Mouse (Mus musculus) midbrain, embryonic 13.5 days (tissue): Measurements from ENCODE around the gene Edem2. TPM values are rescaled to one million over a fixed set of nuclear protein-coding genes. Genes with fewer than 3 reads are reported as not detected.

Experiments
- ATAC-seq: fragments of 200-750 bp; cut with Nextera tagmentation; 2 replicates; pipeline ENCODE4 v1.8.0; 2017; ENCODE audit warnings: mild to moderate bottlenecking, moderate TSS enrichment, moderate library complexity
- H3K27ac ChIP-seq: fragments of 300-500 bp; sonication (generic); 2 replicates; pipeline ENCODE4 v1.5.1; 2015; ENCODE audit warnings: inconsistent platforms, mild to moderate bottlenecking, moderate library complexity
- H3K27me3 ChIP-seq: fragments of 300-500 bp; sonication (generic); 2 replicates; pipeline ENCODE4 v1.6.1; 2015; ENCODE audit warnings: mild to moderate bottlenecking, inconsistent platforms
- H3K36me3 ChIP-seq: fragments of 300-500 bp; sonication (generic); 2 replicates; pipeline ENCODE4 v1.6.1; 2015; ENCODE audit warnings: mild to moderate bottlenecking, inconsistent platforms
- H3K4me1 ChIP-seq: fragments of 300-500 bp; sonication (generic); replicated peaks from 2 replicates; pipeline ENCODE4 v1.6.1; 2015; ENCODE audit warnings: inconsistent platforms
- H3K4me2 ChIP-seq: fragments of 300-500 bp; sonication (generic); replicated peaks from 2 replicates; pipeline ENCODE4 v1.6.1; 2015; ENCODE audit warnings: moderate library complexity, mild to moderate bottlenecking, inconsistent platforms
- H3K4me3 ChIP-seq: fragments of 300-500 bp; sonication (generic); replicated peaks from 2 replicates; pipeline ENCODE4 v1.5.1; 2015; ENCODE audit warnings: mild to moderate bottlenecking, inconsistent platforms
- H3K9ac ChIP-seq: fragments of 300-500 bp; sonication (generic); replicated peaks from 2 replicates; pipeline ENCODE4 v1.6.1; 2015; ENCODE audit warnings: mild to moderate bottlenecking, inconsistent platforms
- H3K9me3 ChIP-seq: fragments of 300-500 bp; sonication (generic); 2 replicates; pipeline ENCODE4 v1.6.1; 2016; ENCODE audit warnings: mild to moderate bottlenecking, inconsistent platforms
- WGBS: fragments of 180-500 bp; shearing (Covaris S2); methylation state at CpG from one replicate; pipeline ENCODE4 v1.1.7; 2015; 5-methylcytosine and 5-hydroxymethylcytosine counted together
- polyA plus RNA-seq: library from polyadenylated mRNA; unstranded; fragments of >200 nt; fragmentation: Nextera tagmentation; extraction: Ambion mirVana; gene quantifications from 2 replicates; pipeline ENCODE4 v1.2.1, GENCODE M21; 2015

Edem2 gene
- polyA plus RNA-seq, 1 experiment from 2014 or later: 46.1 TPM

GRCm38 (mm10) chr2:155681874-155682273 is 47.4 kb downstream of the Edem2 start:
- H3K27me3 ChIP-seq: no peaks in the 10 kb centered on the region
- no peak overlapping the region for H3K27ac ChIP-seq
- H3K9ac ChIP-seq: no peak overlapping the region
- no peak for ATAC-seq
- H3K4me2 ChIP-seq: no peak overlapping the region
- H3K4me1 ChIP-seq: peaks cover 3% of the 10 kb centered on the region; the same call in 1 of the 2 replicates
- WGBS: 88% methylated on average over 2 of the region's 2 CpGs
- H3K4me3 ChIP-seq: no peak overlapping the region
- no peaks in the 10 kb centered on the region for H3K9me3 ChIP-seq
- peaks cover 4% of the 10 kb centered on the region; the same call in 1 of the 2 replicates for H3K36me3 ChIP-seq

- no peaks in the 10 kb centered on the region for H3K27me3 ChIP-seq
- no peak overlapping the region for H3K9ac ChIP-seq
- no peak overlapping the region for H3K4me3 ChIP-seq
- peaks cover 4% of the 10 kb centered on the region; the same call in 1 of the 2 replicates for H3K36me3 ChIP-seq
- H3K4me2 ChIP-seq: no peak overlapping the region
- 82% methylated on average over 8 of the region's 8 CpGs for WGBS
- no peak for ATAC-seq
- no peak overlapping the region for H3K27ac ChIP-seq
- H3K4me1 ChIP-seq: peaks cover 3% of the 10 kb centered on the region; the same call in 1 of the 2 replicates
- no peaks in the 10 kb centered on the region for H3K9me3 ChIP-seq
Measured at GRCm38 (mm10) chr2:155681194-155681593, 48.1 kb downstream of the Edem2 start.

GRCm38 (mm10) chr2:155680591-155680990 is 48.7 kb downstream of the Edem2 start:
- Histone ChIP-seq H3K27ac (no peak overlapping the region), H3K4me1 (peaks cover 3% of the 10 kb centered on the region; the same call in 1 of the 2 replicates)
- 83% methylated on average over 5 of the region's 5 CpGs for WGBS

GRCm38 (mm10) chr2:155679586-155680110 is 49.6 kb downstream of the Edem2 start:
- no peak for ATAC-seq
- Histone ChIP-seq H3K4me2 (no peak overlapping the region), H3K27me3 (no peaks in the 10 kb centered on the region), H3K9ac (no peak overlapping the region), H3K27ac (no peak overlapping the region), H3K4me1 (peaks cover 3% of the 10 kb centered on the region; the same call in 1 of the 2 replicates), H3K36me3 (no peaks in the 10 kb centered on the region; the same call in 1 of the 2 replicates), H3K9me3 (no peaks in the 10 kb centered on the region), H3K4me3 (no peak overlapping the region)
- WGBS: 88% methylated on average over 4 of the region's 4 CpGs

More at GRCm38 (mm10) chr2:155680591-155680990, 48.7 kb downstream of the Edem2 start:
- H3K9me3 ChIP-seq: no peaks in the 10 kb centered on the region
- no peak overlapping the region for H3K4me2 ChIP-seq
- no peak overlapping the region for H3K9ac ChIP-seq
- H3K27me3 ChIP-seq: no peaks in the 10 kb centered on the region
- ATAC-seq: no peak
- H3K4me3 ChIP-seq: no peak overlapping the region
- H3K36me3 ChIP-seq: peaks cover 2% of the 10 kb centered on the region; the same call in 1 of the 2 replicates

- 73% methylated on average over 4 of the region's 4 CpGs for whole genome bisulfite sequencing
- H3K27ac ChIP-seq: no peak overlapping the region
Measured at GRCm38 (mm10) chr2:155675118-155675517, 54.2 kb downstream of the Edem2 start.

GRCm38 (mm10) chr2:155673546-155673945 is 55.7 kb downstream of the Edem2 start:
- H3K4me3 ChIP-seq: no peak overlapping the region
- no peaks in the 10 kb centered on the region; the same call in 1 of the 2 replicates for H3K4me1 ChIP-seq
- H3K4me2 ChIP-seq: no peak overlapping the region
- peaks cover 25% of the 10 kb centered on the region for H3K36me3 ChIP-seq
- H3K27me3 ChIP-seq: no peaks in the 10 kb centered on the region
- H3K27ac ChIP-seq: no peak overlapping the region
- H3K9ac ChIP-seq: no peak overlapping the region
- H3K9me3 ChIP-seq: no peaks in the 10 kb centered on the region
- ATAC-seq: no peak
- 26% methylated on average over 2 of the region's 2 CpGs for WGBS

More at GRCm38 (mm10) chr2:155675118-155675517, 54.2 kb downstream of the Edem2 start:
- H3K9ac ChIP-seq: no peak overlapping the region
- H3K4me3 ChIP-seq: no peak overlapping the region
- H3K36me3 ChIP-seq: peaks cover 24% of the 10 kb centered on the region
- no peaks in the 10 kb centered on the region; the same call in 1 of the 2 replicates for H3K4me1 ChIP-seq
- H3K27me3 ChIP-seq: no peaks in the 10 kb centered on the region
- no peaks in the 10 kb centered on the region for H3K9me3 ChIP-seq
- H3K4me2 ChIP-seq: no peak overlapping the region
- ATAC-seq: no peak

- no peaks in the 10 kb centered on the region for H3K27me3 ChIP-seq
- no peak for ATAC-seq
- H3K4me3 ChIP-seq: no peak overlapping the region
- H3K9me3 ChIP-seq: no peaks in the 10 kb centered on the region
- no peak overlapping the region for H3K9ac ChIP-seq
- H3K27ac ChIP-seq: no peak overlapping the region
- peaks cover 46% of the 10 kb centered on the region for H3K36me3 ChIP-seq
- H3K4me1 ChIP-seq: no peaks in the 10 kb centered on the region; the same call in 1 of the 2 replicates
- H3K4me2 ChIP-seq: no peak overlapping the region
- WGBS: 89% methylated on average over 4 of the region's 4 CpGs
Measured at GRCm38 (mm10) chr2:155671236-155671635, 58.0 kb downstream of the Edem2 start.

GRCm38 (mm10) chr2:155668461-155668860 is 60.8 kb downstream of the Edem2 start:
- no peak for ATAC-seq
- H3K4me3 ChIP-seq: no peak overlapping the region
- no peaks in the 10 kb centered on the region for H3K27me3 ChIP-seq
- peaks cover 71% of the 10 kb centered on the region for H3K36me3 ChIP-seq
- no peak overlapping the region for H3K27ac ChIP-seq
- no peaks in the 10 kb centered on the region for H3K9me3 ChIP-seq
- no peaks in the 10 kb centered on the region for H3K4me1 ChIP-seq
- H3K9ac ChIP-seq: no peak overlapping the region
- 85% methylated on average over 4 of the region's 4 CpGs for WGBS
- H3K4me2 ChIP-seq: no peak overlapping the region

- Histone ChIP-seq H3K4me3 (no peak overlapping the region), H3K36me3 (peaks cover 76% of the 10 kb centered on the region), H3K9me3 (no peaks in the 10 kb centered on the region), H3K4me2 (no peak overlapping the region), H3K4me1 (no peaks in the 10 kb centered on the region), H3K27ac (no peak overlapping the region), H3K27me3 (no peaks in the 10 kb centered on the region), H3K9ac (no peak overlapping the region)
- no peak for ATAC-seq
- 95% methylated on average over 8 of the region's 8 CpGs for WGBS
Measured at GRCm38 (mm10) chr2:155667881-155668280, 61.4 kb downstream of the Edem2 start.

- H3K4me2 ChIP-seq: no peak overlapping the region
- H3K9me3 ChIP-seq: no peaks in the 10 kb centered on the region
- no peak overlapping the region for H3K4me3 ChIP-seq
- peaks cover 87% of the 10 kb centered on the region for H3K36me3 ChIP-seq
- no peaks in the 10 kb centered on the region for H3K27me3 ChIP-seq
- H3K9ac ChIP-seq: no peak overlapping the region
- 84% methylated on average over 6 of the region's 6 CpGs for WGBS
- no peak overlapping the region for H3K27ac ChIP-seq
- no peaks in the 10 kb centered on the region for H3K4me1 ChIP-seq
- ATAC-seq: no peak
Measured at GRCm38 (mm10) chr2:155663910-155664460, 65.3 kb downstream of the Edem2 start.

- H3K27ac ChIP-seq: no peak overlapping the region
- ATAC-seq: no peak
- H3K9me3 ChIP-seq: no peaks in the 10 kb centered on the region
- no peak overlapping the region for H3K9ac ChIP-seq
- H3K4me3 ChIP-seq: no peak overlapping the region
- peaks cover 89% of the 10 kb centered on the region for H3K36me3 ChIP-seq
- H3K27me3 ChIP-seq: no peaks in the 10 kb centered on the region
- no peak overlapping the region for H3K4me2 ChIP-seq
- 26% methylated on average over 5 of the region's 5 CpGs for WGBS
- no peaks in the 10 kb centered on the region for H3K4me1 ChIP-seq
Measured at GRCm38 (mm10) chr2:155663097-155663496, 66.2 kb downstream of the Edem2 start.

- ATAC-seq: no peak
- Histone ChIP-seq H3K27me3 (no peaks in the 10 kb centered on the region), H3K4me3 (no peak overlapping the region), H3K9ac (no peak overlapping the region), H3K27ac (no peak overlapping the region; the same call in 1 of the 2 replicates), H3K9me3 (no peaks in the 10 kb centered on the region), H3K4me1 (no peaks in the 10 kb centered on the region), H3K36me3 (peaks cover 90% of the 10 kb centered on the region), H3K4me2 (no peak overlapping the region)
- 92% methylated on average over 5 of the region's 5 CpGs for WGBS
Measured at GRCm38 (mm10) chr2:155662390-155662789, 66.9 kb downstream of the Edem2 start.
